Mouse (Mus musculus) E14TG2a.4 (cell line): ENCODE results near the gene Gast.

Source experiments
- CTCF ChIP-seq: conservative IDR thresholded peaks from 2 replicates; pipeline ENCODE4 v1.5.1; 2014; ENCODE audit warnings: low read length
- POU5F1 ChIP-seq: IDR thresholded peaks from 2 replicates; pipeline ENCODE4 v1.6.1; 2014; ENCODE audit warnings: low read length, borderline replicate concordance

- peak; percentile 81 for TF ChIP-seq CTCF
- TF ChIP-seq POU5F1: no peak
Observed at GRCm38 (mm10) chr11:100298274-100299036, 35.8 kb upstream of the Gast start.
